Mouse (Mus musculus): ENCODE results near the gene Agmo.

The Agmo gene

DNA sequence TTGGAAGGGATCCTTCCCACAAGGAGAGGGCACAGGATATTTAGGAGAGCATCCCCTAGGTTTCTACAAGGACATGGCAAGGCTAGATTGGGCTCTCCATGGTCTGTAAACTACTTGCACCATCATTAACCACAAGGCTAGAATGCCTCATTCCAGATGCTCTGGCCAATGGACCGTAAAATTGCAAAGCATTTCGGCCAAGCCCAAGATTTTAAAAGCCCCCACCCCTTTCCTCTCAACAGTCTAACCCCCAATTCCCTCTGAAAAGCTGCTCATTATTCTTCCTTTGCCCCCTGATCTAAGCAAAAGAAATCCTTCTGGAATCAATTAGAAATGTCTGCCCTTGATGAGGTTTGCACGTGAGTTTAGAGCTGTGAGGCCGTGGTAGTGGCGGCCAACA is 185.3 kb downstream of the Agmo start:
- in situ Hi-C loops (cut with MboI, MseI) = loop anchor here (25.0 kb wide), 1 partner anchor 1239 kb away; no protein-coding TSS in a partner anchor

DNA sequence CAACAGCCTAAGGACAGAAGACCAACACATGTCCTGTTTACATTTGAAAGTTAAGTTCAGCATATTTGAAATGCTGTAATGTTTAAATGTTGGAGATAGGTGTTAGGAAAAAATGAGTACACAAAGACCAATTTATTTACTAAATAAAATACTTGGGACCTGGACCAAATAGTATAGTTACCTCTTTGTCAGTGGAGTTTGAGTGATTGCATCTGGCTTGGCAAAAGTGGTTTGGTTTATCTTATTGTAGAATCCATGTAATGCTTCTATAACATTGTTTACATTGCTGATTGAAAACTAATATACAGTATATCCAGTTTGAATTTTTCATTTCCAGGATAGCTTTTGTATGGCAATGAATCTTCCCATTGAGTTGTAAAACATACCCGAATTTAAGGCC is 193.0 kb downstream of the Agmo start:
- in situ Hi-C loops (cut with MboI, MseI) = loop anchor here (25.0 kb wide), 1 partner anchor 1247 kb away; no protein-coding TSS in a partner anchor

DNA sequence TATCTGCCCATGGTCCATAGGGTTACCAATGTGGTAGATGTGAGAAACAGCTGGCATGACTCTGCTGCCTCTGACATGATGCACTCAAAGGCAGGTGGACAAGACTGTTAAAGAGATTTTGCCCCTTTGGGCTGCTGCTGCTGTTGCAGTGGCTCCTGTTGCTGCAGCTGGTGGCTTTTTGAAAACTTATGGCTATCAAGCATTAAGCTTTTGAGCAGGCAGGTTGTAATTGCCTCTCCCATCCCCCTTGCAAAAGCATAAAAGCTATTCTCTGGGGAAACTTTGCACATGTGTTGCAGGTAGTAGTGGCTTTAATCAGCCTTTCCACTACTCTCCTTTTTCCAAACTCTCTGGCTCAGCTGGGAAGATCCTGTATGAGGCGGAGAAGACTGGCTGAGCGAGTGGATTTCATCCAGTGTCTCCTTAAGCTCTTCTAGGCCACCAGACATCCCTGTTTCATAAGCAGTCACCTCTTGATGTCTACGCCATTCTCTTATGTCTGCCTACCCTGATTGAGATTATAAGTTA is 201.1 kb downstream of the Agmo start:
- in situ Hi-C loops (cut with MboI, MseI) = loop anchor here (25.0 kb wide), 1 partner anchor 1255 kb away; no protein-coding TSS in a partner anchor

DNA sequence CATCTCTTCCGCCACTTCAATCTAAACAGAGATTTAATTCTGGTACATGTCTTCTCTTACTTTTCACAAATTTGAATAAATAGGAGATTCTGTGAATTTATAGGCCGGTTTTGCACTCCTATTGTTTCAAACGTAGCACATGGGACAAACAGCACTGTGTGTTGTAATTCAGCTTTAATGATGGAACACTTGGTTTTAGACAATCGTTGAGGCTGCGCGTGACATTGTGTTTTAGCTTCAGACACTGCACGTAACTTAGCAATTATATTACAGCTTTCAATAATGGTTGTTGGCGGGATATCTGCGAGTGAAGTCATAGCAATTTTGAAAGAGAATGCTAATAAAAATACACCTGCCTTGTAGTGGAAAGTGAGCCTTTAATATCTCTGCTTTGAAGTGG is 203.8 kb downstream of the Agmo start:
- in situ Hi-C loops (cut with MboI, MseI) = loop anchor here (25.0 kb wide), 1 partner anchor 1258 kb away; no protein-coding TSS in a partner anchor

DNA sequence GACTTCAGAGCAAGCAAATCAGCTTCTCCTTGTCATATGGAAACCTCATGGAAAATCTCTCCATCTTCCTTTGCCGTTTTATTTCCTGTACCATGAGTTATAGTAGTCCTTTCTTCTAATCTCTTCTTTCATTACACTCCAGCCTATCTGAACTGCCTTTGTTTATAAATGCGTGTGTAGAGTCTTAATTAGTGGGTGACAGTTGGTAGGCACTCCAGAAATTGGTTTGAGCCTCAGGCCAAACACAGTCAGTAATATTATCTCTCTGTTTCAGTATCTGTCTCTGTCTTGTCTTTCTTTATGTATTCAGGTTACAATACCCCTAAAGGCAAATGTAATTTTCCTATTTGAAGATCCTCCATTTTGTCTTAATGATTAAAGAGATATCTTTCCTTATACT is 208.2 kb downstream of the Agmo start:
- in situ Hi-C loops (cut with MboI, MseI) = loop anchor here (25.0 kb wide), 1 partner anchor 1262 kb away; no protein-coding TSS in a partner anchor

DNA sequence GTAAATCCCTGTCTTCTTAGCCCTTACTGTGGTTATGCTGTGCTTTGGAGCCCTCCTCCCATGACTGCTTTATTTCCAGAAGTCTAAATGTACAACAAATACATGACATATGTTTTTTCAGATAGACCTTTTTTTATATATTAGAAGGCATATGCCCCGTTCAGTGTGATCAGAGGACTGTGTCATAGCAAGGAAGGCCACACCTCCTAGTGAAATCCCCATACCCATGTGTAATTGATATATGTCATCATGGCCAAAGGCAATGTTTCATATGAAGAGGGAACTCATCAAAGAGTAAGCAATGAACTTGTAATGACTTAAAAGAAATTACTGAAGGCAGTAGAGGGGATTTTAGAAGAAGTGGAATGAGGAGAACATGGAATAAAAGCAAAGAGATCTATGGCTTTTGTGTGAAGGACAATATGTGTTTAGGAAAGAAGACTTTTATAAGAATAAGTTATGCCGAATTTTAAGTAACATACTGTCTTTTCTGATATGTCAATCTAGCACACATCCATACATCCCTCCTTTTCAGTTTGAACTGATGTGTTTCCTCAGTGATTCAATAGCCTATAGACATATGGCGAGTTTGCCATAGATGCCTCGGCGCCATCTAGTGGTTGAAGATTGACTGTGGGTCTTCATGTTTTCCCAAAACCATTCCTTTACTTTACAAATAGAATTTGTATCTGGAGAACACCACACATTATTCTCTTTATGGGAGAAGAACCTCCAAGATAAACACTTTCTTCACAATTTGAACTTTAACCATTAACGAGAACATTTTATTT is 209.1 kb downstream of the Agmo start:
- in situ Hi-C loops (cut with MboI, MseI) = loop anchor here (5.0 kb wide), 1 partner anchor 733 kb away; no protein-coding TSS in a partner anchor

DNA sequence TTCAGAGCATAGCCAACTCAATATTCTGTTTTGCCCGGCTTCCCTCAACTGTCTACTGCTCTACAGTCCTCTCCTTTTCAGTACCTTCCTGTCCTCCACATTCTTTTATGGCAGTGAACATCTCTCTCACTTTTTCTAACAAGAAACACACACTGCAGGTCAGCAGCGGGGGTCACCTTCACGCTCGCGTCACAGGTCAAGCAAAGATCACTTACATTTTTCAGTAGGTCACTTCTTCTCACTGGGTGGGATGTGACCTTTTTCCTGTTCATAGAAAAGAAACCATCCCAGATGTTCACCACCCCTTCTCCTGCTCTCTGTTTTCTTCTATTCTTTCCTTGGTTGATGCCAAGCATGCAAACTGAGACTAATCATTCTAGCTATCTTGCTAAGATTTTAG is 230.2 kb downstream of the Agmo start:
- in situ Hi-C loops (cut with MboI, MseI) = loop anchor here (10.0 kb wide), 1 partner anchor 1857 kb away; no protein-coding TSS in a partner anchor

DNA sequence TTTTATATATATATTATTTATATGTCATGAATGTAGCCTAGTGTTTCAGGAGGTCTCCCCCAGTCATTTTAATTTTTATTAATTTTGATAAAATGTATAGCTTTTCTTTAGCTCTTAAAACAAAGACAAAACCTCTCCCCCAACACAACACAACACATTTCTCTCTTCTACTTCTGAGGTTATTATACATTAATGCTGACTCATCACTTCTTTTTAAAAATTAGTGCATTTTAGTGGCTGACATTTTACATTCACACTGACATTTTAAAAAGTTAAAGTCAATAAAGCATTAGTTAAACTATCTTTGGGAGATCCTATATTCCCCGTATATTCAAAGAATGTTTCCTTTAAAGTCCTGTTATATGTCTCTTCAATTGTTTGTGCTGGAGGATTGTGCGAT is 235.4 kb downstream of the Agmo start:
- in situ Hi-C loops (cut with MboI, MseI) = loop anchor here (10.0 kb wide), 1 partner anchor 1862 kb away; no protein-coding TSS in a partner anchor

DNA sequence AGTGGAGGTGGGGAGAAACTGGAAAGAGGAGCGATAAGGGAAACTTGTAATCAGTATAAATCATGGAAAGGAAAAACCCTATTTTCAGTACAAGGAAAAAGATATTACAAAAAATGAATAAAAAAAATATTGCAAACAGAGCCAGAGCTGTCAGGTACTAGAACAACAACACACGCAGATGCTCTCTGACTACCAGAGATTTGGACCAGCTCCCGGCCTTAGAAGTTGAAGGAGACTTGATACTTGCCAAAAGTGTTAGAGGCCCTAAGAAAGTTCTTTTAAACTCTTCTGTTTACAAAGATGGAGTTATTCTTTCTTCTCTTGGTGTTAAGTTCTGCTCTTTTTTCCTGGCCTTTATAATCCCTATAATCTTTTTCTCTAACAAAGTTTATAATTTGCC is 246.6 kb downstream of the Agmo start:
- in situ Hi-C loops (cut with MboI, MseI) = no loop called here

DNA sequence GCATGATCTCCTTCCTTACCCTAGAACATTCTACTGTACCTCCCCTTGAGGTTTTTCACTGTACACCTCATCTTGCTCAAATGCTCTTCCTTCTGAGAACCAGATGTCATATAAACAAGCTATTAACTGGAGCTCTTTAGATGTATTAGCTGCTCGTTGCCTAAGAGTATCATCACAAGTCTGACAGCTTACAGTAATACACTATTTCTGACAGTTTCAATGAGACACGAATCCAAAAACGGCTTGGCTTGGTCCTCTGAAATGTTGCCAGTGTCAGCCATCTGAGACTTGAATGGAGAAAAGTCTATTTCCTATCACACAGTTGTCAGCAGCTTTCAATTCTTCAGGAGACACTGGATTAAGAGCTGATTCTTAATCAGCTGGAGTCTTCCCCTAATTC is 257.4 kb downstream of the Agmo start:
- in situ Hi-C loops (cut with MboI, MseI) = no loop called here

DNA sequence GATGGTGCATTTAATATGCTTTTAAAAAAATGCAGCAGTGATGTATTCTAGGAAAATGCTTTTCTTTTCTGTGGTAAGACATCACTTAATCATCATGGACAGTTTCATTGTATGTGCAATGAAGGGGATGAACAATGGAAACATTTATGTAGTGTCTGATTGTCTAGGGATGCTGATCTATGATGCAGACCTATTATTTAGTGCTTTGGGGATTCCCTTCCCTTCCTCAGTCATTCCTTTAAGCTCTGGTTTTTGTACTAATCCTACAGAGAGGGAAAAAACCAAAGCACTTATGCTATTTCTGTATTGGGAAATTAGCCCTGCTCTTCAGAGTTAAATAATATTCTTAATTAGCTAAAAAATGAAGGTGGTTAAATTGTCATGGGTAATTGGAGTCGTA is 266.0 kb downstream of the Agmo start:
- in situ Hi-C loops (cut with MboI, MseI) = no loop called here

DNA sequence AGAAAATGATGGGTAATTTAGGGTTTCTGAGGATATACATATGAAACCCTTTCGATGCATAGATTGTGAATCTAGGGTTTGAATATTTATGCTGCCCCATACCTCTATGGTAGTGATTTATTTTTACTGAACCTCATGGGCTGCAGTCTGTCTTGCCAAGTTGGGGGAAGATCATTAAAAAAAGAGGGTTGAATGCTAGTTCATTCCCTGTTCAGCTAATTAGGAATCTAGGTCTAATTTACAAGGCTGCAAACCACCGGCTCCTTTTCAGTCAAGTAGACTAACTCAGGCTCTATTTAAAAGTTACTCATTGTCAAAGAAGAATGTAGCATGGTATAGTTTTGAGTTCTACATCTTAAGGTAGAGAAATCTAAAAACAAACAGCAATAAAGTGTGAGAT is 266.4 kb downstream of the Agmo start:
- in situ Hi-C loops (cut with MboI, MseI) = no loop called here

DNA sequence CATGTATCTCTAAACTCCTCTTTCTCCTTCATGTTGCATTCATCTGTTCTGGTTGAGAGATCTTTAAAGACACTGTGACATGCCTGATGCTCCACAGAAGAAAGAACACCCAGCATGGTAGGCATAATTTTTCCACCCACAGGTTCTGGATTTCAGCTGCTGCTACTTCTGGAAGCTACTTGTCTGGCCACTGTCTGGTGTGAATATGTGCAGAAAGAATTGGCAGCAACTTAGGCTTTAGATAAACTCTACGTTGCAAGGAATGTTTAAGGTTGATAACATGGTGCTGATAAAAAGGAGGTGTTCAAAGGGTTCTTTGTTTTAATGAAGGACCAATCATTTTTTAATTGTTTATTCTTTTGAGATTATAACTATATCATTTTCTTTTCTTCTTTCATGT is 280.3 kb downstream of the Agmo start:
- in situ Hi-C loops (cut with MboI, MseI) = no loop called here

DNA sequence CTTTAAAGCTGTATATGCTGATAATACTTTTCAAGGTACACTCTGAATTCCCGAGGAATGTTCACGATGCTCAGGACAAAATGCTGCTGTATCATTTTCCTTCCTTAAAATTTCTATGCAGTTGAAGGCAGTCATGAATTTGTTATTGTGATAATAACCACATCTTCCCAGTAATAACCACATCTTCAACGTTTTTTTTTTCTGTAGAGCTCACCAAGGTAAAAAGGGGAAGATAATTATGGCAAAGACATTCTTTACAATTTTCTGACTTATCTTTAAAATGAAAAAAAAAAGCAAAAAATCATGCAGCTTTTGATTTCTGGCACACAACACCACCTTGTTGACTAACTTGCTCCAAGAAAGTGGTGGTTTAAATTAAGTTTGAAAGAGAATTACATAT is 283.2 kb downstream of the Agmo start:
- in situ Hi-C loops (cut with MboI, MseI) = no loop called here

DNA sequence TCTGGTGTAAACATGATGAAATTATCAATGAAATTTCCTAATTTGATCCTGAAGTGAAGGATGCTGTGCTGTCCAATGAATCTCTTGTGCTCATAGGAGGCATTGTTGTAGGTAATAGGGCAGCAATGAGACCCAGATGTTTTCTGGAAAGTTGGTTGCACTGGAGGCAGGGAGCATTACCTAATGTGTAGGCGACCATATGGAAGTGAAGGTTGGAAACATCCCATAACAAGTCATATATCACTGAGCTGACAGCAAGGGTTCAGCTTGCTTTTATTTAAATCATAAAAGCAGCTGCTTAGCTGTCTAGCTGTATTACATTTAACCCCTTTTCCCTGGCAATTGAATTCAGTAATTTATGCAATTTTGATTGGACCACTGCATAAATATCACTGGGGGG is 299.6 kb downstream of the Agmo start:
- in situ Hi-C loops (cut with MboI, MseI) = no loop called here

DNA sequence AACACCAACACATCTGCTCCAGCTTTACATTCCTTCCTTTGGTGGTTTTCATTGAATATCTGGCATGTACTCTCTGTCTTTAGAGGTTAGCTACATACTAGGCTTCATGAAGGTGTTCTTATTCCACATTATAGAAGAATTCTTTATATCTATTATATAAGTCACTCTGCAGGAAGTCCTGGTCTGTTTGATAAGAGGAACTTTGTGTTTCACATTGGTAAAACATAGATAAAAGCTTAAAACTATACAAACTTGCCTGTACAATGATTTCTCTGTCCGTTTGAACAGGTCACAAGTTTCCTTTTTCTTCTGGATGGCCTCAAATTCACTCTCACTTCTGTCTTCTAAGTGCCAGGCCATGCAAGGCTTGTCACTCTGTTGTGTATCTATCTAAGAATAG is 316.8 kb downstream of the Agmo start:
- in situ Hi-C loops (cut with MboI, MseI) = no loop called here

DNA sequence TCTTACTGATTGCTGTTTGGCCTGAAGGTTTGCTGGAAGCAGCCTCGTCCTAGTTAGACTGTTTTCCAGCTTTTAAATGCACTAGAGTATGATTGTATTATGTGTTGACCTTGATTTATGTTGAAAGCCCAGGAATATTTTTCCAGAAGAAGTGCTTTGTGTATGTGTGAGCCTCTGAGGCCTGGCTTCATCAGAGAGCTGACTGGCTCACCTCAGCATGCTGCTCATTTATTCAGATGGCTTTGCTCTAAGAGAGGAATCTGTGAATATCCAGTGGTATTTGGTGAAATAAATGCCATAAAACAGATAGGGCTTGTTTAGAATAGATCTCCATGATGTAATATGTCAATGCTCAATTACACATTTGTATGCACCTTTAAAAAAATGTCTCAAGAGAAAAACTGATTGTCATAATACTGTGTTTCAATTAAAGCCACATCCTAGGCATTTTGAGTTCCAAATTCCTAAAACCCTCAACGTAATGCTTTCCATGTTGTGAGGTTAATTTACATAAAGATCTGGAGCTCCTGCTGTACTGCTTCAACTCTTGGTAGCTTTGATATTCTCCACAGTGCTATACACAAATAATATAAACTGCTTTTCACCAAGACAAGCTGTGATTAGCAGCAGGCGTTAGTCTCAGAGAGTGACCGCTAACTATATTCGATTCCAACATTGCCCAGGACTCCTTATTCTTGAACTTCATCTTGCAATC is 324.6 kb downstream of the Agmo start:
- in situ Hi-C loops (cut with MboI, MseI) = no loop called here

DNA sequence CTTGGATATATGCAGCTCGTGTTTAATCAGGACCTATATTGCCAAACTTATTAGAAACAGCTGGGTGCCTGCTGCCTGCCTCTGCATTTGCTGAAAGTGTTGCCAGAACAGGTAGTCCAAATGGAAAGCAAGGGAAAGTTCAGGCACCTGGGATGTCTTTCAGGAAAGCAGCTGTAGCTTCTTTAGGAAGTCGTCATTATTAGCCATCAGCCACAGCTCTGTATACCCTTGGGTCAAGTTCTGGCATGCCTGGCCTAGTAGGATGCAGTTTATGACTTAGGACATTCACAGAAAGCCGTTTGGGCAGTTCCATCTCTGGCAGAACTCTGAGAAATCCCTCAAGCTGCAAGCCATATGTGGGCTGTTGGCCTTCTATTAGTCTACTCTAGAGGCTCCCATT is 330.5 kb downstream of the Agmo start:
- in situ Hi-C loops (cut with MboI, MseI) = no loop called here

DNA sequence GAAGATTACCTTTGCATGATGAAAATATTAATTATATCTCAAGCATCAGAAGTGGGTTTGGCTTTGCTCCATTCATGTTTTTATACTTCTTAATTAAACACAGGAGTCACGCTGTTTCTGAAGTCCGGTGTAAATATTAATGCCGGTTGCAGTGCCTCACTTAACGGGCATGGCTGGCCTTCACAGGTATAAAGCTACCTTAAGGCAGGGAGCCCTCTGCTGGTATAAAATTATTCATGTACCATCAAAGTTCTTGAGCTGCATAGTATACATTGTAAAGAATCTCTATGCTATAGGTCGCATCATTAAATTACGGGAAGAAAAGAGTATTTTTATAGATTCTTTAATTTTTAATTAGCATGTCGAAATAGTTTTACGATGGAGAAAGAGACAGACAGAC is 341.3 kb downstream of the Agmo start:
- in situ Hi-C loops (cut with MboI, MseI) = loop anchor here (10.0 kb wide), 1 partner anchor 188 kb away; no protein-coding TSS in a partner anchor

DNA sequence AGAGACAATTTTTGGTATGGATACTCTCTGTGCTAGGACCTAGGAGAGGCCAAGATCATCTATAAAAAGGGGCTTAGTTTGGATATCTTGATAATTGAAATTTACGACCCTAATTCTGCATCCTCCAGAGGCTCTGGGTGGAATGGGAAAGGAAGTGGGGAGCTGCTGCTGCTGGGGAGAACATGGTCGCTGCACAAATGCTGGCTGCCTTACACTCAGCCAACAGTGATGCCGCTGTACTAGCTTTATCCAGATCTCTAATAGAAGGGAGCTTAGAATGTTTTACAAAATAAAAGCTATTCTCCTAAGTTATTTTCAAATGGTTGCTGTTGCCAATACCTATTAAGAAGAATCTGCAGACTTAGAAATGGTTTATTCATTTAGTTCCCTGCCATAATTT is 351.4 kb downstream of the Agmo start:
- in situ Hi-C loops (cut with MboI, MseI) = no loop called here

DNA sequence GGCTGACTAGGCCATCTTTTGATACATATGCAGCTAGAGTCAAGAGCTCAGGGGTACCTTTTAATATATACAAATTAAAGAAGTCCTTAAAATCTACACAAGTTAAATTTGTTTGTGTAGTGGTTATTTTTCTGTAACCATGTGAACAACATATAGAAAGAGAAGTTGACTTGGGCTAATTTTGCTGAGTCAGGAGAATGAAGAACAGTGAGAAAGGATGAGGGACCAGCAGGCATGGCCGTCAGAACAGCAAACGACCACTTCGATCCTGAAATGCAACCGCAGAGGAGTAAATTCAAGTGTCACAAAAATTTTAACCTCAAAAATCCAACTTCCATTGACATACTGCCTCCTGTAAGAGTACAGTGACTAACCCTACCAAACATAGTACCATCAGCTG is 371.4 kb downstream of the Agmo start:
- in situ Hi-C loops (cut with MboI, MseI) = no loop called here

DNA sequence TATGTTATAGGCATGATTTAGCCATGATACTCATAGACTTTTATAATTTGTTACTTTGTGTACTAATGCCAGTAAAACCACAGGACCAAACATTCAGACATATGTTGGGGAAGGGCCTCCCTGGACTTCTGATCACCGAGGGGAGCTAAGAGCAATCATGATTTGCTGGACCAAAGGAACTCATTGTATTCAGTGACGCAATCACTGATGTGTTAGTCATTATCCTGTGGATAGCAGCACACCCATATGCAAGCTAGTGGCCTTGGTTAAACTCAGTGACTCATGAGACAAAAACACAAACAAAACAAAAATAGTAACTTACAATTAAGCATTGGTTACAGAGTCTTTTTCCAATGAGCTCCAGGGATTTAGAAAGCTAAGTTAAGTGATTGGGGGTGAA is 373.3 kb downstream of the Agmo start:
- in situ Hi-C loops (cut with MboI, MseI) = no loop called here

Measured in T-helper 1 cell (primary cell).